Mouse (Mus musculus) midbrain, embryonic 15.5 days (tissue): ENCODE results near the gene Atad2b. TPM values are rescaled to one million over a fixed set of nuclear protein-coding genes. Genes with fewer than 3 reads are reported as not detected.
"Not testable (repeated sequence)": the region's sequence is repeated elsewhere in the genome, so short reads cannot be mapped to it uniquely, and the experiment has no call there.

Experiments
- ATAC-seq: fragments of 200-750 bp; cut with Nextera tagmentation; replicated peaks from 2 replicates; pipeline ENCODE4 v1.8.0; 2017; ENCODE audit warnings: moderate TSS enrichment
- H3K27ac ChIP-seq: fragments of 300-500 bp; sonication (generic); 2 replicates; pipeline ENCODE4 v1.5.1; 2015; ENCODE audit warnings: mild to moderate bottlenecking, inconsistent platforms
- H3K27me3 ChIP-seq: fragments of 300-500 bp; sonication (generic); replicated peaks from 2 replicates; pipeline ENCODE4 v1.6.1; 2015; ENCODE audit warnings: inconsistent platforms
- H3K36me3 ChIP-seq: fragments of 300-500 bp; sonication (generic); replicated peaks from 2 replicates; pipeline ENCODE4 v1.6.1; 2015; ENCODE audit warnings: inconsistent platforms
- H3K4me1 ChIP-seq: fragments of 300-500 bp; sonication (generic); 2 replicates; pipeline ENCODE4 v1.6.1; 2015; ENCODE audit warnings: inconsistent platforms
- H3K4me2 ChIP-seq: fragments of 300-500 bp; sonication (generic); 2 replicates; pipeline ENCODE4 v1.6.1; 2015; ENCODE audit warnings: inconsistent platforms, mild to moderate bottlenecking, moderate library complexity
- H3K4me3 ChIP-seq: fragments of 300-500 bp; sonication (generic); 2 replicates; pipeline ENCODE4 v1.5.1; 2015; ENCODE audit warnings: mild to moderate bottlenecking, inconsistent platforms
- H3K9ac ChIP-seq: fragments of 300-500 bp; sonication (generic); 2 replicates; pipeline ENCODE4 v1.6.1; 2015; ENCODE audit warnings: mild to moderate bottlenecking, inconsistent platforms
- H3K9me3 ChIP-seq: fragments of 300-500 bp; sonication (generic); 2 replicates; pipeline ENCODE4 v1.6.1; 2016; ENCODE audit warnings: inconsistent platforms
- WGBS: fragments of 180-500 bp; shearing (Covaris S2); methylation state at CpG from one replicate; pipeline ENCODE4 v1.1.7; 2015; ENCODE audit warnings: mixed read lengths; 5-methylcytosine and 5-hydroxymethylcytosine counted together
- polyA plus RNA-seq: library from polyadenylated mRNA; unstranded; fragments of >200 nt; fragmentation: Nextera tagmentation; extraction: Ambion mirVana; gene quantifications from 2 replicates; pipeline ENCODE4 v1.2.1, GENCODE M21; 2015

The Atad2b gene
- polyA plus RNA-seq, 1 experiment from 2014 or later: 11.2 TPM

DNA sequence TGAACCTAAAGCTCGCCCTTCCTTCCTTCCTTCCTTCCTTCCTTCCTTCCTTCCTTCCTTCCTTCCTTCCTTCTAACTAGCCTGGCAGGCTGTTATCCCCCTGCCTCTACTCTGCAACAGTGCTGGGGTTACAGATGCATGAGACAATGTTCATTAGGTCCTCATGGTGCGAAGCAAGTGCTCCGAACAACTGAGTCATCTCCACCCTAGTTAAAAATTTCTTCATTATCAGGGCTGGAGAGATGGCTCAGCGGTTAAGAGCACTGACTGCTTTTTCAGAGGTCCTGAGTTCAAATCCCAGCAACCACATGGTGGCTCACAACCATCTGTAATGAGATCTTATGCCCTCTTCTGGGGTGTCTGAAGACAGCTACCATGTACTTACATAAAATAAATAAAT is 30.6 kb upstream of the Atad2b start:
- not testable (repeated sequence) for H3K9me3 ChIP-seq, ATAC-seq, H3K4me1 ChIP-seq, H3K9ac ChIP-seq, H3K27ac ChIP-seq, H3K4me3 ChIP-seq, H3K27me3 ChIP-seq, H3K4me2 ChIP-seq
- WGBS: 96% methylated on average over 4 of the region's 4 CpGs
- 0 out of 2 replicates have a peak, but pooled peaks cover 12% of the 10 kb centered on the region for H3K36me3 ChIP-seq

GRCm38 (mm10) chr12:4888739-4889138 is 28.4 kb upstream of the Atad2b start:
- Histone ChIP-seq H3K4me1 (no peaks in the 10 kb centered on the region), H3K9ac (no peak overlapping the region)
- no peak for ATAC-seq

DNA sequence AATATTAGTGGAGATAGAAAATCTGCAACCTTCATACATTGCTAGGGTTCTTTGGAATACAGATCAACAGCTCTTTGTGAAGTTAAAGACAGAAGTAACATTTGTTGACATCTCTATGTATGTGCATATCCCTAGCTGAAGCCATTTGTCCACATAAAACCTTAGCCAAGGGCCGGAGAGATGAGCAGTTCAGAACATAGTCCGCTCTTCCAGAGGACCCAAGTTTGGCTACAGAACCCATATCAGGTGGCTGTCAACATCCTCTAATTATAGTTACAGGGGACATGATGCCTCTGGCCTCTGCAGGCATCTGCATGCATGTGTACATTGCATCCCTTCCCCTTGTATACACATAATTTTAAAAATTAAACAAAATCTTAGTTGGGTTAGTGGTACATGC is 27.9 kb upstream of the Atad2b start:
- H3K4me2 ChIP-seq: no peak overlapping the region
- ATAC-seq: no peak
- H3K9me3 ChIP-seq: no peaks in the 10 kb centered on the region
- WGBS: 97% methylated on average over 2 of the region's 2 CpGs
- no peaks in the 10 kb centered on the region for H3K27me3 ChIP-seq
- H3K4me1 ChIP-seq: no peaks in the 10 kb centered on the region
- no peak overlapping the region for H3K4me3 ChIP-seq
- H3K27ac ChIP-seq: no peak overlapping the region
- 0 out of 2 replicates have a peak, but pooled peaks cover under 1% of the 10 kb centered on the region for H3K36me3 ChIP-seq
- no peak overlapping the region for H3K9ac ChIP-seq

More at GRCm38 (mm10) chr12:4888739-4889138, 28.4 kb upstream of the Atad2b start:
- Histone ChIP-seq H3K27me3 (no peaks in the 10 kb centered on the region), H3K4me2 (no peak overlapping the region), H3K27ac (no peak overlapping the region), H3K9me3 (no peaks in the 10 kb centered on the region), H3K4me3 (no peak overlapping the region), H3K36me3 (0 out of 2 replicates have a peak, but pooled peaks cover 4% of the 10 kb centered on the region)

- no peak overlapping the region for H3K9ac ChIP-seq
- H3K36me3 ChIP-seq: no peaks in the 10 kb centered on the region
- no peak overlapping the region for H3K4me3 ChIP-seq
- no peak for ATAC-seq
- 98% methylated on average over 1 of the region's 1 CpGs for WGBS
- H3K4me2 ChIP-seq: no peak overlapping the region
- H3K27me3 ChIP-seq: no peaks in the 10 kb centered on the region
- no peak overlapping the region for H3K27ac ChIP-seq
- H3K4me1 ChIP-seq: no peaks in the 10 kb centered on the region
- H3K9me3 ChIP-seq: no peaks in the 10 kb centered on the region
Measured at GRCm38 (mm10) chr12:4889891-4890290, 27.3 kb upstream of the Atad2b start.

GRCm38 (mm10) chr12:4898024-4898423 is 19.1 kb upstream of the Atad2b start:
- no peaks in the 10 kb centered on the region for H3K9me3 ChIP-seq
- ATAC-seq: no peak
- no peaks in the 10 kb centered on the region; the same call in 1 of the 2 replicates for H3K36me3 ChIP-seq
- no peak overlapping the region for H3K4me2 ChIP-seq
- no peaks in the 10 kb centered on the region for H3K4me1 ChIP-seq
- no peak overlapping the region for H3K27ac ChIP-seq
- WGBS: 89% methylated on average over 5 of the region's 5 CpGs
- no peak overlapping the region for H3K4me3 ChIP-seq
- no peaks in the 10 kb centered on the region for H3K27me3 ChIP-seq
- H3K9ac ChIP-seq: no peak overlapping the region

DNA sequence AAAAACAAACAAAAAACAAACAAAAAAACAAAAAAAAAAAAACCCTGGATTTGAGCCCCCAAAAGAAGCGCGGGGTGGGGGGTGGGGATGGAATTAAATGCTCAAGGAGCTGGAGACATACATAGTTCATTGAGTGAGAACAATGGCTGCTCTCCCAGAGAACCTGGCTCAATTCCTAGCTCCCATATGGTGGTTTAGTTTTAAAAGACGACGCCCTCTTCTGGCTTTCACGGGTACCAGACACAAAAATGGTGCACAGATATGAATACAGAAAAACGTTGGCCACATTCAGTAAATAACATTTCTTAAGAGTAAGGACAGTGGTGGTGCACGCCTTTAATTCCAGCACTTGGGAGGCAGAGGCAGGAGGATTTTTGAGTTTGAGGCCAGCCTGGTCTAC is 11.2 kb upstream of the Atad2b start:
- peaks cover 7% of the 10 kb centered on the region for H3K4me1 ChIP-seq
- no peak for ATAC-seq

GRCm38 (mm10) chr12:4906476-4906875 is 10.7 kb upstream of the Atad2b start:
- ATAC-seq: no peak
- Histone ChIP-seq H3K4me2 (peak overlapping the region; percentile 61), H3K27ac (peak overlapping the region; percentile 87; the same call in 1 of the 2 replicates), H3K9me3 (no peaks in the 10 kb centered on the region), H3K4me3 (peak overlapping the region; percentile 60), H3K9ac (peak overlapping the region; percentile 67), H3K36me3 (no peaks in the 10 kb centered on the region), H3K4me1 (peaks cover 7% of the 10 kb centered on the region), H3K27me3 (no peaks in the 10 kb centered on the region)
- WGBS: 65% methylated on average over 7 of the region's 7 CpGs

More for the DNA sequence above, 11.2 kb upstream of the Atad2b start:
- Histone ChIP-seq H3K9me3 (no peaks in the 10 kb centered on the region), H3K27ac (no peak overlapping the region), H3K4me3 (no peak overlapping the region), H3K36me3 (no peaks in the 10 kb centered on the region), H3K4me2 (peak overlapping the region; percentile 61), H3K9ac (no peak overlapping the region), H3K27me3 (no peaks in the 10 kb centered on the region)
- 78% methylated on average over 7 of the region's 7 CpGs for WGBS

DNA sequence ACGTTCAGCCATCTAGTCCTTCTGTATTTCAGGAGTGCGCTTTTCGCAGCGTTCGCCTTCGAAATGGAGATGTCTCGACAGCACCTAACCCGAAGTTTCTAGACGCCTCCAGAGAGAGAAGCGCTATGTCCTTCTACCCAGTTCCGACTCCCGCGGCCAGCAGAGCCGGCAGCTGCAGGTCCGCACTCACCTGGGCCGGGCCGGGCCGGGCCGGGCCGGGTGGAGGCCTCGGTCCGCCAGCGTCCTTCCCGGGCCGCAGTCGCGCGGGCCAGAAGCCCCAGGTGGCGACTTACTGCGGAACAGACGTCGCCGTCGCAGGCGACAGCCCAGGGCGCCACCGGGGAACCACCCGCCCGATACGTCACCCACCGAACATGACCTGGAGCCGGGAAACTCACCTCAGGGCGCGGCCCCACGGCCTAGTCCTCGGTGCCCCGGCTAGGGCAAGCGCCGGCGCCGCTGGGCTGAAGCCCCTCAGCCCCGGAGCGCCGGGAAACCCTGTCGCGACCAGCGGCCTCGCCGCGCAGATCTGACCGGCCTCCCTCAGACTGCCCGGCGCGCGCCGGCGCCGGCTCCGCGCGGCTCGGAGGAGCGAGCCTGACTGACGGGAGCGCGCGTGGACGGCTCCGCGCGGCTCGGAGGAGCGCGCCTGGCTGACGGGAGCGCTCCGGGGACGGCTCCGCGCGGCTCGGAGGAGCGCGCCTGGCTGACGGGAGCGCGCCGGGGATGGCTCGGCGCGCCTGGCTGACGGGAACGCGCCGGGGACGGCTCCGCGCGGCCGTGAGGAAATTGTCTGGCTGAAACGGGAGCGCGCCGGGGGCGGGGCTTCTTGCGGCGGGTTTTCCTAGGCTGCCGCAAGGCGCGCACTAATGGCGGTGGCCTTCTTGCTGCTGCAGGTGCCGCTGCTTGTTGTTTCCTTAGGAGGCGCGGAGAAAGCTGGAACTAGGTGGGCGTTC is 9.9 kb upstream of the Atad2b start, which contains the start of gene Ubxn2a:
Ubxn2a (minus strand) TSS at position 755 of the 956 bp plus-strand sequence.
- Histone ChIP-seq H3K9me3 (no peaks in the 10 kb centered on the region), H3K9ac (peak within 1 kb of the TSS; percentile 67), H3K27ac (peak within 1 kb of the TSS; percentile 87), H3K36me3 (no peaks in the 10 kb centered on the region), H3K4me1 (peaks cover 7% of the 10 kb centered on the region), H3K4me2 (peak within 1 kb of the TSS; percentile 61), H3K4me3 (peak within 1 kb of the TSS; percentile 60), H3K27me3 (no peaks in the 10 kb centered on the region)
- WGBS: 1% methylated on average over 113 of the region's 125 CpGs
- ATAC-seq: peak; percentile 96

- Histone ChIP-seq H3K4me1 (peaks cover 7% of the 10 kb centered on the region), H3K9ac (no peak overlapping the region), H3K36me3 (no peaks in the 10 kb centered on the region), H3K4me2 (no peak overlapping the region), H3K4me3 (peak overlapping the region; percentile 60; the same call in 1 of the 2 replicates), H3K9me3 (no peaks in the 10 kb centered on the region), H3K27ac (no peak overlapping the region), H3K27me3 (no peaks in the 10 kb centered on the region)
- no peak for ATAC-seq
- 94% methylated on average over 7 of the region's 7 CpGs for WGBS
Measured at GRCm38 (mm10) chr12:4908391-4908790, 8.8 kb upstream of the Atad2b start.

GRCm38 (mm10) chr12:4910496-4910895 is 6.7 kb upstream of the Atad2b start:
- not testable (repeated sequence) for H3K9ac ChIP-seq, H3K9me3 ChIP-seq, H3K36me3 ChIP-seq, H3K4me3 ChIP-seq, ATAC-seq, H3K4me1 ChIP-seq, H3K27me3 ChIP-seq, H3K4me2 ChIP-seq, H3K27ac ChIP-seq
- 91% methylated on average over 1 of the region's 1 CpGs for WGBS

- no peak for ATAC-seq
- Histone ChIP-seq H3K9ac (no peak overlapping the region), H3K27me3 (no peaks in the 10 kb centered on the region), H3K27ac (no peak overlapping the region), H3K4me1 (no peaks in the 10 kb centered on the region), H3K4me3 (no peak overlapping the region), H3K4me2 (no peak overlapping the region), H3K9me3 (no peaks in the 10 kb centered on the region), H3K36me3 (no peaks in the 10 kb centered on the region)
- 83% methylated on average over 4 of the region's 4 CpGs for WGBS
Measured at GRCm38 (mm10) chr12:4911716-4912115, 5.4 kb upstream of the Atad2b start.

- Histone ChIP-seq H3K27ac (no peak overlapping the region), H3K4me1 (peaks cover 10% of the 10 kb centered on the region), H3K36me3 (no peaks in the 10 kb centered on the region), H3K4me2 (no peak overlapping the region), H3K9me3 (no peaks in the 10 kb centered on the region), H3K9ac (no peak overlapping the region), H3K4me3 (no peak overlapping the region), H3K27me3 (no peaks in the 10 kb centered on the region)
- ATAC-seq: no peak
- 17% methylated on average over 3 of the region's 3 CpGs for WGBS
Measured at GRCm38 (mm10) chr12:4914441-4914840, 2.7 kb upstream of the Atad2b start.
